Mouse (Mus musculus) left cerebral cortex, postnatal 4 days (tissue): ENCODE results near the gene Mecr. TPM values are rescaled to one million over a fixed set of nuclear protein-coding genes. Genes with fewer than 3 reads are reported as not detected.

Experiments
- total RNA-seq, 2 experiments: library from RNA; stranded (reverse); gene quantifications; 2 replicates each; pipeline ENCODE4 v1.2.3; 2021

The Mecr gene
- total RNA-seq, 2 experiments from 2014 or later, result 36.9 to 38.2 TPM

Other genes starting within 250 kb of the Mecr start
- 10 to 100 TPM; 44.0 to 54.1 TPM for gene Ptpru, start 5.2 kb upstream of the Mecr start, total RNA-seq
- gene Srsf4, start 30.1 kb downstream of the Mecr start, total RNA-seq, result 10 to 100 TPM; 87.7 to 90.4 TPM
- 1 to 10 TPM; 1.2 to 1.6 TPM for gene Tmem200b, start 78.3 kb downstream of the Mecr start, total RNA-seq
- not detected for gene Gm10300, start 231.2 kb downstream of the Mecr start, total RNA-seq
- 10 to 100 TPM; 70.2 to 77.8 TPM for gene Epb41, start 231.9 kb downstream of the Mecr start, total RNA-seq